Mouse (Mus musculus) adrenal gland, adult 2 months (tissue): Measurements from ENCODE around the gene Gm20388. TPM values are rescaled to one million over a fixed set of nuclear protein-coding genes. Genes with fewer than 3 reads are reported as not detected.

ENCODE experiments used
- DNase-seq: peaks from one replicate; pipeline ENCODE4 v3.0.0; 2021
- polyA plus RNA-seq: library from polyadenylated mRNA; depleted of rRNA; stranded (reverse); fragments of >200 nt; gene quantifications from 2 replicates; pipeline ENCODE4 v1.2.3, GENCODE M21; 2012
- total RNA-seq, 2 experiments: library from RNA; stranded (reverse); gene quantifications; 2 replicates each; pipeline ENCODE4 v1.2.3; 2021

The Gm20388 gene
- total and polyA plus RNA-seq, 3 experiments, result 5.9 to 50.1 (median 9.9) TPM

GRCm38 (mm10) chr8:121200979-121201378, 1290.3 kb downstream of the Gm20388 start:
- DNase-seq, result peak; percentile 36

DNA sequence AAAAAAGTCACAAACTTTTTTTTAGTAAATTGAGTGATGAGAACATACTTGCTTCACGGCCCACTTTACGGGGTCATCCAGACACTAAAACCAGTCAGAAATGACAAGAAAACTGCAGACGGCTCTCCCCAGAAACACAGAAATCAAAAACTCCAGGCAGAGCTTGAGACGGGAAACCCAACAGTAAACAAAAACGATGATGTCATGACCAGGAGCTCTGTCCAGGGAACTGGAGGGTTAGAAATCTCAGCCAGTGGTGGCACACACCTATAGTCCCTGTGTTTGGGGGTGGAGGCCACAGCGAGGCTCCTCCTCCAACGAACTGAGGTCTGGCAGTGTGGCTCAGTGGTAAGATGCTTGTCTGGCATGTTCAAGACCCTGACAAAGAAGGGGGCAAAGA, 1291.0 kb downstream of the Gm20388 start:
- DNase-seq, result no peak

GRCm38 (mm10) chr8:121203612-121204376, 1293.2 kb downstream of the Gm20388 start:
- DNase-seq, result no peak

DNA sequence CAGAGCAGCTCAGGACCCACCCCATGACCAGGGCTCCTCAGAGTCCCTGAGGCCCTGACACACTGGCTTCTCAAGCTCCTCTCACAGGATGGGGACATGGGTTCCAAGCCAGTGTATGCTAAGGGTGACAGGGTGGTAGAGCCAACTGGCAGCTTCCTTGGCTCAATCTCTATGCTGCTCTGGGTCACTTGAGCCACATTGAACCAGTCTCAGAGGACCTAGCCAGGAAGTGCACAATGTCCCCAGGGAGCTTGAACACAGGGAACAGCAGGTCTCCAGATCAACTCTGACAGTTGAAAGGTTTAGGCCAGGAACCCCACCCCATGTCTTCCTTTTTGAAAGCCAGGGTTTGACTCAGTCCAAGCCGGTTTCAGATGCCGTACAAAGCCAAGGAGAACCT, 1296.5 kb downstream of the Gm20388 start:
- no peak for DNase-seq

- no peak for DNase-seq
These were observed 1300.0 kb downstream of the Gm20388 start for GRCm38 (mm10) chr8:121210627-121211026.

DNA sequence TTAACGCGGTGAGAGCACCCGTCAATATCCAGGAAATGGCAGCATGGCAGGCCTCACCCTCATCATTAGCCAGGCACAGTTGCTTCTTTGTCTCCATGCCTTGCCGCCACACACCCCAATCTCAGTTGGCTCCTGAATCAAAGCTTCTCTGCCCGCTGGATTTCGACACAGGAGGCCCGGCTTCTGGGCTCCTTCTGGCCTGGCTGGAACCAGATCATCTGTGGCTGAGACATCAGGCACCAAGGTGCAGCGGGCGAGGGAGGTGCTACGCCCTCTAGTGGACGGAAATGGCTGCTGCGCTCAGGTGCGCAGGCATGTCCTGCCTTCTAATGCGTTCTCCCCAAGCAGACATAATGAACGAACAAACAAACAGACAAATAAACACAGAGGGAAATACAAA, 1302.6 kb downstream of the Gm20388 start:
- DNase-seq, result peak; percentile 24

GRCm38 (mm10) chr8:121213651-121214050, 1303.0 kb downstream of the Gm20388 start:
- DNase-seq, result no peak

DNA sequence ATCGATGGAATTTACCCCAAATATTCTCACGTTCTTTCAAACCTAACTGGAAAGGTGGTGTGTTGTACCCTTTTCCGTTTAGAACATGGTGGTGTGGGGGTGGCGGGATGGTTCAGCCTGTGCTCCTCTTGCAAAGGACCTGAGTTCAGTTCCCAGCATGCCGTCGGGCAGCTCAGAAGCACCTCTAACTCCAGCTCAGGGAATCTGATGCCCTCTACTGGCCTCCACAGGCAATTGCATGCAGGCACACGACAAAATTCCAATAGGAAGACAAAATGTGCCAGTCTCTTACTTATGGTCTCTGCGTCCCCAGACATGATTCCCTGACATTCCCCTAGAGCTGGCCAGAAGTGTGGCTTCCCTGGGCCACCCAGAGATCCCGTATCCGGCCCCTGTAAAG, 1304.3 kb downstream of the Gm20388 start:
- no peak for DNase-seq

DNA sequence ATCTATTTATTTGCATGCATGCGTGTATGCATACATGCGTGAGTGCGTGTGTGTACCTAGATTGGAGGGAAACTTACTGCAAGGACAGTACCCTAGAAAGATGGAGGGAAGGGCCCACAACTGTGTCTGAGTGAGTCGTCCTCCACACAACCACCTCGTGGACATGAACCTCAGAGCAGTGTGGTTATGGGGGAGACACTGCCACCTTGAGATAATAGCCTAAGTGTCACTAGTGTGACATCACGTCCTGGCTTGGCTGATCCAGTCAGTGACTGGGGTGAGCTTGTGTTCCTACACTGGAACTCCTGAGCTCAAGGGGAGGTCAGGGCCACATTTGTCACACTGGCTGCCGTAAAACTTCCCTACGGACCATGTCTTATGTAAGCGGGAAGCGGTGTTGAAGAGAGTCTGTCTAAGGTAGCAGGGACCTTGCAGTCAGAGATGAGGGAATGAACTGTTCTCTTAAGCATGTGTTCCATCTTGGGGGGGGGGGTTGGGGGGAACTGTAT, 1305.9 kb downstream of the Gm20388 start:
- DNase-seq, result no peak

- DNase-seq, result no peak
These were observed 1307.8 kb downstream of the Gm20388 start for GRCm38 (mm10) chr8:121218486-121218885.

DNA sequence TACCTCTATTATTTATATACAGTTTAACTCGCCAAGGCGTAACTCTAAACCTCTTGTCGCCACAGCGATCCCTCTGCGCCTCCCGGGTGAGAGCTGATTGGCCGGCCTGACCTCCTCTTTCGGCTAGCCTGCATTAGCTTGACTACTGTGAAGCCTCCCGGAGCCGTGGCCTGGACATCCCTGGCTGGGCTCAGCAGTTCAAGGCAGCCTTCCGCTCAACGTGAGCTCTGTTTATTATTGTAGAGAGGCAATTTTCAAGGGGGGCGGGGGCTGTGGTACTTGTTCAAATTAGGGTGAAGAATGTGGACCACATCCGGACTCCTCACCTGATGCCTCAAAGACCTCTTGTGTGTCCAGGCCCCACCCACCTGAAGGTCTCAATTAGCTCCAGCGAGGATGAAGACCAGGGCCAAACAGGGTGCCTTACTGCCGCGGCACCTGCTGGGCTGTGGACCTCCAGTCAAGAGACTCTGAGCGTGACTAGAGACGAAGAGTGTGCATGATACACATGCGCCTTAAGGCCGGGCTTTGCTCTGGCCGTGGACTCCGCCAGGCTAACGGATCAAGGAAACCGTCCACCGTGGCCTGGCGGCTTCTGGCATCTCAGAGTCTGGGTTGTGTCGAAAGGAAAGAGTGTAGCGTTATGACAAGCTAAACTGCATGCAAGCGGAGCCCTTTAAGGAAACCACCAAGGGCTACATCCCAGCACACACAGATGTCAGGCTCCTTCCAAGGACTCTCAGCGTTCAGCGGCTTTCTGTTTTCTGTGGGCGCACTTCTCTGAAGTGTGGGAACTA, 1309.7 kb downstream of the Gm20388 start:
- DNase-seq, result no peak

GRCm38 (mm10) chr8:121224709-121225108, 1314.1 kb downstream of the Gm20388 start:
- DNase-seq, result no peak

- no peak for DNase-seq
These were observed 1317.1 kb downstream of the Gm20388 start for GRCm38 (mm10) chr8:121227756-121228155.

DNA sequence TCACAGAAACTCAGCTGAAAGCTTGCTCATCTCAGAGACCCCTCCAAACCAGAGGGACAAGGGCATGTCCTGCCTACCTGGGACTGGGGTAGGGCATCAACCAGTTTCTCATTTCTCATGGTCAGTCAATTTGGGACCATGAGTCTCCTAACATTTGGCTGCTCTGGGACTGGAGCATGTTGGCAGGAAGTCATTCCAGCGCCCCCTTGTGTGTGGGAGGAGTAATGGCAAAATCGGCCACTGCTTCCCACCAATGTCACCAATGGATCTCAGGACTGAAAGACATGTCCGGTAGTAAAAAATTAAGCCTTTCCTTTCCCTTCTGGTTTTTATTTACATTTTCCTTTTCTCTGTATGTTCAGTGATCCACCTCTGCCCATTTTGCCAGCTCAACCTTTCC, 1318.3 kb downstream of the Gm20388 start:
- no peak for DNase-seq

GRCm38 (mm10) chr8:121229550-121229949, 1318.9 kb downstream of the Gm20388 start:
- no peak for DNase-seq

GRCm38 (mm10) chr8:121233196-121233595, 1322.6 kb downstream of the Gm20388 start:
- DNase-seq, result no peak

- DNase-seq, result no peak
These were observed 1324.3 kb downstream of the Gm20388 start for GRCm38 (mm10) chr8:121234915-121235314.

DNA sequence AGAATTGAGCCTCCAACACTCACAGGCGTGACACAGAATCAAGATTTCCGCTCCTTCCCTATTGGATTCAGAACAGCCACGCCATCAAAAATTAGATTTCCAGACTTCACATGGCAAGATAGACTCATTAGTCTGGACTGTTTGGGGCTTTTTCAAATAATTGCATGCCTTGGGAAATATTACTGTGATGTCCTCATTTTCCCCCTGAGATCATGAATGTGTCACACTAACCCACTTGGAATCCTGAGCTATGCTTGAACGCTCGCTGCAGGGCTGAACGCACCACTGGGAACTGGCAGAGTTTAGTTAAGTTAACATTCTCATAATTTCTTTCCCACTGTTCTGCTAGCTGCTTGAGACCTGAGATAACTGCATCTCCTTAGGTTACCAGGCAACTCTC, 1329.0 kb downstream of the Gm20388 start:
- DNase-seq, result no peak

- peak; percentile 92 for DNase-seq
These were observed 1331.3 kb downstream of the Gm20388 start for GRCm38 (mm10) chr8:121241761-121242552.

DNA sequence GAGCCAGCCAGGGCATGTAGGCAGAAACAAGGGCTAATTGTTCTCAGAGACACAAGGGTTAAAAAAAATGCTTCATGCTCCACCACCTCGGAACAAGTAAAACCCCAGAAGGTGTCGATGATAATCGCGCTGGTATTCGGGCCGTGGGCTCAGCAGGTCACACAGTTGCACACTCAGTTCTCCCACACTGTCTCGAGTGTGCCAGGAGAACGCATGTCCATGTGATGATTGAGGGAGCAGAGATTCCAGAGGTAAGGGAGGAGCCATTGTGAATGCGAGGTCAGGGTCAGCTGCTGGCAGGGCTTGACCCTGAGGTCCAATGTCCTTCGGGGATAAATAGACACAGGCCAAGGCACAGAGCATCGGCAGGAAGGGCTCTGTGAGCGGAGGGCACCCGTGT, 1332.0 kb downstream of the Gm20388 start:
- peak; percentile 67 for DNase-seq

DNA sequence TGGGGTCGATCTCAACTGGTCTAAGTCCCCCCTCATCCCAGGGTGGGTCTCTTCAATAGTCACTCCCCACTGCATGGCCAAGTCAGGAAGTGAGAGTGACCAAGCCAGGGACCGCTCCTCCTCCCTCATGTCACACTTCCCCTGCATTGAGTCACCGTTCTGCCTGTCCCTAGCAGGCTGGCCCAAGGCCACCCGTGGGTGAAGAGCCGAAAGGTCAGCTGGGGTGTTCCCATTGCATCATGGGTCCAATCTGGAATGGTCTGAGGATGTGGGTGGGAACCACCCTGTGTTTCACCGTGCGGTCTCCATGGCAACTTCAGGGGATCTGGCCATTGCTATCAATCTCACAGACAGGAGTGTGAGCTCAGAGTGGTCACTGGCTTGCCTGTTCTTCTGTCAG, 1338.2 kb downstream of the Gm20388 start:
- peak; percentile 94 for DNase-seq

- DNase-seq, result no peak
These were observed 1338.8 kb downstream of the Gm20388 start for GRCm38 (mm10) chr8:121249433-121249832.
